Mouse (Mus musculus) Patski (cell line): ENCODE data around the gene Gm49378. TPM values are rescaled to one million over a fixed set of nuclear protein-coding genes. Genes with fewer than 3 reads are reported as not detected.

Experiments used
- ATAC-seq: fragments of 100-300 bp; one replicate; pipeline ENCODE4 v1.8.0; 2021
- CTCF ChIA-PET: fragments of 350-600 bp; sonication (Branson Sonifier 250); formaldehyde crosslinking; loops from one replicate; lab custom pipeline; 2022; ENCODE audit warnings: inconsistent platforms; lab: Charles Lee
- POLR2A ChIA-PET: fragments of 350-600 bp; sonication (Branson Sonifier 250); formaldehyde crosslinking; loops from one replicate; lab custom pipeline; 2022; ENCODE audit warnings: antibody characterized with exemption, inconsistent platforms; lab: Charles Lee
- DNase-seq: peaks from one replicate; pipeline ENCODE4 v3.0.0-alpha.2; 2011; ENCODE audit warnings: low read depth, low spot score
- H3K27me3 ChIP-seq: fragments of 371-371 bp; one replicate; pipeline ENCODE4 v1.5.1; 2021
- CTCF ChIP-seq: fragments of 100-300 bp; IDR thresholded peaks from one replicate; pipeline ENCODE4 v1.5.1; 2021
- in situ Hi-C: fragments of 300-500 bp; cut with MboI; formaldehyde crosslinking; loops from 3 replicates; pipeline ENCODE4 v1.11.1; 2018; ENCODE audit warnings: low pct_unique_long_range_greater_than_20kb, mixed read lengths
- polyA plus RNA-seq: library from polyadenylated mRNA; unstranded; gene quantifications from one replicate; pipeline ENCODE4 v1.2.3, GENCODE M21; 2021

Gm49378 gene
- polyA plus RNA-seq, 1 experiment from 2014 or later = 1.5 TPM

GRCm38 (mm10) chr14:55581981-55582681 is 55.6 kb downstream of the Gm49378 start:
- DNase-seq (no peak), ATAC-seq (peak; percentile 49)
- POLR2A ChIA-PET = interaction anchor here (1.8 kb wide), 1 partner anchor 21 kb away, joined by 8 read pairs; the partner anchor contains the start of gene A730061H03Rik
- CTCF ChIA-PET = interaction anchor here (1.2 kb wide), 1 partner anchor 30 kb away, joined by 3 read pairs; no protein-coding TSS in a partner anchor
- in situ Hi-C loops = loop anchor here (25.0 kb wide), 1 partner anchor 695 kb away; the partner anchor contains the start of genes Bcl2l2, Gm20521, Pabpn1 and Ppp1r3e
- TF ChIP-seq CTCF = no peak
- no peaks in the 10 kb centered on the region for H3K27me3 ChIP-seq

- ChIA-PET POLR2A (no interaction called here), CTCF (no interaction called here)
- DNase-seq (no peak), ATAC-seq (no peak)
- no peaks in the 10 kb centered on the region for H3K27me3 ChIP-seq
- TF ChIP-seq CTCF = no peak
- in situ Hi-C loops = loop anchor here (25.0 kb wide), 1 partner anchor 693 kb away; the partner anchor contains the start of genes Bcl2l2, Gm20521, Pabpn1 and Ppp1r3e
Observed at GRCm38 (mm10) chr14:55580731-55581130, 57.0 kb downstream of the Gm49378 start.

- in situ Hi-C loops = loop anchor here (25.0 kb wide), 1 partner anchor 693 kb away; the partner anchor contains the start of genes Bcl2l2, Gm20521, Pabpn1 and Ppp1r3e
- POLR2A ChIA-PET = interaction anchor here (0.6 to 4.5 kb wide), 3 partner anchors 11 to 1087 kb away, joined by 3 to 19 read pairs (median 7); partner anchors contain the start of genes A730061H03Rik, Dcaf11, Psme2 and Rnf31
Observed at GRCm38 (mm10) chr14:55579511-55580496, 57.9 kb downstream of the Gm49378 start.

More at GRCm38 (mm10) chr14:55579511-55580496, 57.9 kb downstream of the Gm49378 start:
- CTCF ChIA-PET = no interaction called here
- TF ChIP-seq CTCF = no peak
- ATAC-seq = no peak
- no peaks in the 10 kb centered on the region for H3K27me3 ChIP-seq
- no peak for DNase-seq

Other genes starting within 250 kb of the Gm49378 start
- 71.3 TPM for gene Dhrs4, start 159.1 kb downstream of the Gm49378 start, polyA plus RNA-seq
- gene Carmil3, start 147.2 kb downstream of the Gm49378 start, polyA plus RNA-seq = 2.6 TPM
- gene Cpne6, start 127.5 kb downstream of the Gm49378 start, polyA plus RNA-seq = not detected
- gene Nrl, start 112.9 kb downstream of the Gm49378 start, polyA plus RNA-seq = not detected
- 109 TPM for gene Pck2, start 97.6 kb downstream of the Gm49378 start, polyA plus RNA-seq
- 71.7 TPM for gene Dcaf11, start 77.9 kb downstream of the Gm49378 start, polyA plus RNA-seq
- 4.7 TPM for gene A730061H03Rik, start 77.5 kb downstream of the Gm49378 start, polyA plus RNA-seq
- gene Fitm1, start 62.3 kb downstream of the Gm49378 start, polyA plus RNA-seq = not detected
- gene Psme1, start 59.8 kb downstream of the Gm49378 start, polyA plus RNA-seq = 243 TPM
- gene Emc9, start 52.6 kb downstream of the Gm49378 start, polyA plus RNA-seq = 7.3 TPM
- gene Psme2, start 46.8 kb downstream of the Gm49378 start, polyA plus RNA-seq = 177 TPM
- gene Rnf31, start 46.2 kb downstream of the Gm49378 start, polyA plus RNA-seq = 28.0 TPM
- gene Irf9, start 34.3 kb downstream of the Gm49378 start, polyA plus RNA-seq = 24.2 TPM
- gene Rec8, start 19.9 kb downstream of the Gm49378 start, polyA plus RNA-seq = not detected
- gene Ipo4, start 1.9 kb downstream of the Gm49378 start, polyA plus RNA-seq = 116 TPM
- 109 TPM for gene Tm9sf1, start 5.9 kb upstream of the Gm49378 start, polyA plus RNA-seq
- gene Tssk4, start 12.3 kb upstream of the Gm49378 start, polyA plus RNA-seq = 0.42 TPM
- gene Mdp1, start 22.6 kb upstream of the Gm49378 start, polyA plus RNA-seq = 29.7 TPM
- 35.9 TPM for gene Gmpr2, start 34.0 kb upstream of the Gm49378 start, polyA plus RNA-seq
- gene Nedd8, start 34.2 kb upstream of the Gm49378 start, polyA plus RNA-seq = 325 TPM
- gene Tinf2, start 43.9 kb upstream of the Gm49378 start, polyA plus RNA-seq = 19.5 TPM
- gene Tgm1, start 76.0 kb upstream of the Gm49378 start, polyA plus RNA-seq = 0.12 TPM
- gene Rabggta, start 84.4 kb upstream of the Gm49378 start, polyA plus RNA-seq = 32.8 TPM
- gene Dhrs1, start 107.8 kb upstream of the Gm49378 start, polyA plus RNA-seq = 87.3 TPM
- gene Nop9, start 107.8 kb upstream of the Gm49378 start, polyA plus RNA-seq = 25.5 TPM
- gene Cideb, start 120.6 kb upstream of the Gm49378 start, polyA plus RNA-seq = 1.9 TPM
- gene Ltb4r2, start 123.5 kb upstream of the Gm49378 start, polyA plus RNA-seq = not detected
- gene Ltb4r1, start 128.1 kb upstream of the Gm49378 start, polyA plus RNA-seq = not detected
- gene Adcy4, start 146.2 kb upstream of the Gm49378 start, polyA plus RNA-seq = not detected
- 0.12 TPM for gene Ripk3, start 151.0 kb upstream of the Gm49378 start, polyA plus RNA-seq
- 3.9 TPM for gene Nfatc4, start 185.2 kb upstream of the Gm49378 start, polyA plus RNA-seq
- gene Nynrin, start 216.1 kb upstream of the Gm49378 start, polyA plus RNA-seq = not detected
- gene Cbln3, start 246.5 kb upstream of the Gm49378 start, polyA plus RNA-seq = 0.12 TPM
- 16.2 TPM for gene Khnyn, start 247.1 kb upstream of the Gm49378 start, polyA plus RNA-seq